Mouse (Mus musculus): ENCODE data around the gene Itpk1. TPM values are rescaled to one million over a fixed set of nuclear protein-coding genes. Genes with fewer than 3 reads are reported as not detected.
A peak's percentile ranks its signal among the peaks of the same experiment; 100 is the strongest.

Gene Itpk1
- polyA plus RNA-seq, 1 experiment from 2014 or later = 8.4 TPM

GRCm38 (mm10) chr12:102557372-102557771 lies 147.4 kb downstream of the Itpk1 start:
- WGBS = 84% methylated on average over 5 of the region's 5 CpGs
- no peak overlapping the region for H3K4me3 ChIP-seq (ENCODE audit: low read depth, low read length)

GRCm38 (mm10) chr12:102555850-102556249 lies 148.9 kb downstream of the Itpk1 start:
- Histone ChIP-seq H3K4me3 (ENCODE audit: low read depth, low read length) (no peak overlapping the region), H3K9me3 (replicated peaks; ENCODE audit: control insufficient read depth, low read length) (no peaks in the 10 kb centered on the region), H3K36me3 (replicated peaks; ENCODE audit: control insufficient read depth, insufficient read depth, low read depth, low read length) (no peaks in the 10 kb centered on the region), H3K9ac (replicated peaks; ENCODE audit: low read length) (no peak overlapping the region), H3K27me3 (ENCODE audit: control insufficient read depth, insufficient read depth, low read length) (peaks cover 13% of the 10 kb centered on the region), H3K27ac (replicated peaks; ENCODE audit: low read depth, low read length) (no peak overlapping the region), H3K4me1 (ENCODE audit: control insufficient read depth, insufficient read depth, low read length) (no peaks in the 10 kb centered on the region), H3K4me2 (ENCODE audit: low read depth, low read length) (no peak overlapping the region)
- DNase-seq (ENCODE audit: low spot score) (no peak), ATAC-seq (replicated peaks; ENCODE audit: insufficient number of reproducible peaks, low FRiP score, low TSS enrichment, low read depth) (no peak)
- WGBS = 77% methylated on average over 3 of the region's 3 CpGs

More at GRCm38 (mm10) chr12:102557372-102557771, 147.4 kb downstream of the Itpk1 start:
- no peaks in the 10 kb centered on the region for H3K4me1 ChIP-seq (ENCODE audit: control insufficient read depth, insufficient read depth, low read length)
- H3K4me2 ChIP-seq (ENCODE audit: low read depth, low read length) = no peak overlapping the region
- no peak for ATAC-seq (replicated peaks; ENCODE audit: insufficient number of reproducible peaks, low FRiP score, low TSS enrichment, low read depth)
- H3K27ac ChIP-seq (replicated peaks; ENCODE audit: low read depth, low read length) = no peak overlapping the region
- peaks cover 13% of the 10 kb centered on the region for H3K27me3 ChIP-seq (ENCODE audit: control insufficient read depth, insufficient read depth, low read length)
- H3K36me3 ChIP-seq (replicated peaks; ENCODE audit: control insufficient read depth, insufficient read depth, low read depth, low read length) = no peaks in the 10 kb centered on the region
- no peak for DNase-seq (ENCODE audit: low spot score)
- H3K9ac ChIP-seq (replicated peaks; ENCODE audit: low read length) = no peak overlapping the region
- no peaks in the 10 kb centered on the region for H3K9me3 ChIP-seq (replicated peaks; ENCODE audit: control insufficient read depth, low read length)

GRCm38 (mm10) chr12:102554721-102555516 lies 149.8 kb downstream of the Itpk1 start, which contains the start of gene Chga:
Chga (plus strand) TSS chr12:102554969.
- no peaks in the 10 kb centered on the region for H3K4me1 ChIP-seq (ENCODE audit: control insufficient read depth, insufficient read depth, low read length)
- peaks cover 13% of the 10 kb centered on the region for H3K27me3 ChIP-seq (ENCODE audit: control insufficient read depth, insufficient read depth, low read length)
- DNase-seq (ENCODE audit: low spot score) = peak; percentile 93
- no peaks in the 10 kb centered on the region for H3K36me3 ChIP-seq (replicated peaks; ENCODE audit: control insufficient read depth, insufficient read depth, low read depth, low read length)
- WGBS = 4% methylated on average over 46 of the region's 48 CpGs
- H3K9ac ChIP-seq (replicated peaks; ENCODE audit: low read length) = no peak within 1 kb of the TSS
- H3K4me2 ChIP-seq (ENCODE audit: low read depth, low read length) = peak within 1 kb of the TSS; percentile 51
- H3K4me3 ChIP-seq (ENCODE audit: low read depth, low read length) = peak within 1 kb of the TSS; percentile 30
- no peak within 1 kb of the TSS for H3K27ac ChIP-seq (replicated peaks; ENCODE audit: low read depth, low read length)
- peak; percentile 70 for ATAC-seq (replicated peaks; ENCODE audit: insufficient number of reproducible peaks, low FRiP score, low TSS enrichment, low read depth)
- no peaks in the 10 kb centered on the region for H3K9me3 ChIP-seq (replicated peaks; ENCODE audit: control insufficient read depth, low read length)

GRCm38 (mm10) chr12:102553705-102554275 lies 150.9 kb downstream of the Itpk1 start:
- no peak overlapping the region for H3K4me3 ChIP-seq (ENCODE audit: low read depth, low read length)
- H3K4me2 ChIP-seq (ENCODE audit: low read depth, low read length) = no peak overlapping the region
- H3K36me3 ChIP-seq (replicated peaks; ENCODE audit: control insufficient read depth, insufficient read depth, low read depth, low read length) = no peaks in the 10 kb centered on the region
- H3K9ac ChIP-seq (replicated peaks; ENCODE audit: low read length) = no peak overlapping the region
- peaks cover 13% of the 10 kb centered on the region for H3K27me3 ChIP-seq (ENCODE audit: control insufficient read depth, insufficient read depth, low read length)
- no peak for ATAC-seq (replicated peaks; ENCODE audit: insufficient number of reproducible peaks, low FRiP score, low TSS enrichment, low read depth)
- H3K9me3 ChIP-seq (replicated peaks; ENCODE audit: control insufficient read depth, low read length) = no peaks in the 10 kb centered on the region
- H3K27ac ChIP-seq (replicated peaks; ENCODE audit: low read depth, low read length) = no peak overlapping the region
- DNase-seq (ENCODE audit: low spot score) = no peak
- H3K4me1 ChIP-seq (ENCODE audit: control insufficient read depth, insufficient read depth, low read length) = no peaks in the 10 kb centered on the region
- 74% methylated on average over 14 of the region's 14 CpGs for WGBS

GRCm38 (mm10) chr12:102552001-102552400 lies 152.7 kb downstream of the Itpk1 start:
- H3K27ac ChIP-seq (replicated peaks; ENCODE audit: low read depth, low read length) = no peak overlapping the region
- no peaks in the 10 kb centered on the region for H3K9me3 ChIP-seq (replicated peaks; ENCODE audit: control insufficient read depth, low read length)
- WGBS = 76% methylated on average over 6 of the region's 6 CpGs
- no peaks in the 10 kb centered on the region for H3K36me3 ChIP-seq (replicated peaks; ENCODE audit: control insufficient read depth, insufficient read depth, low read depth, low read length)
- no peaks in the 10 kb centered on the region for H3K4me1 ChIP-seq (ENCODE audit: control insufficient read depth, insufficient read depth, low read length)
- H3K4me2 ChIP-seq (ENCODE audit: low read depth, low read length) = no peak overlapping the region
- DNase-seq (ENCODE audit: low spot score) = no peak
- ATAC-seq (replicated peaks; ENCODE audit: insufficient number of reproducible peaks, low FRiP score, low TSS enrichment, low read depth) = no peak
- no peak overlapping the region for H3K9ac ChIP-seq (replicated peaks; ENCODE audit: low read length)
- peaks cover 13% of the 10 kb centered on the region for H3K27me3 ChIP-seq (ENCODE audit: control insufficient read depth, insufficient read depth, low read length)
- no peak overlapping the region for H3K4me3 ChIP-seq (ENCODE audit: low read depth, low read length)

- H3K9me3 ChIP-seq (replicated peaks; ENCODE audit: control insufficient read depth, low read length) = no peaks in the 10 kb centered on the region
- no peak for ATAC-seq (replicated peaks; ENCODE audit: insufficient number of reproducible peaks, low FRiP score, low TSS enrichment, low read depth)
- no peak overlapping the region for H3K4me2 ChIP-seq (ENCODE audit: low read depth, low read length)
- no peaks in the 10 kb centered on the region for H3K4me1 ChIP-seq (ENCODE audit: control insufficient read depth, insufficient read depth, low read length)
- H3K36me3 ChIP-seq (replicated peaks; ENCODE audit: control insufficient read depth, insufficient read depth, low read depth, low read length) = no peaks in the 10 kb centered on the region
- no peak overlapping the region for H3K27ac ChIP-seq (replicated peaks; ENCODE audit: low read depth, low read length)
- no peak overlapping the region for H3K9ac ChIP-seq (replicated peaks; ENCODE audit: low read length)
- H3K27me3 ChIP-seq (ENCODE audit: control insufficient read depth, insufficient read depth, low read length) = peaks cover 13% of the 10 kb centered on the region
- WGBS = 81% methylated on average over 3 of the region's 3 CpGs
- no peak for DNase-seq (ENCODE audit: low spot score)
- H3K4me3 ChIP-seq (ENCODE audit: low read depth, low read length) = no peak overlapping the region
Observed at GRCm38 (mm10) chr12:102551186-102551585, 153.5 kb downstream of the Itpk1 start.

- H3K4me1 ChIP-seq (ENCODE audit: control insufficient read depth, insufficient read depth, low read length) = no peaks in the 10 kb centered on the region
- H3K27ac ChIP-seq (replicated peaks; ENCODE audit: low read depth, low read length) = no peak overlapping the region
- peaks cover 13% of the 10 kb centered on the region for H3K27me3 ChIP-seq (ENCODE audit: control insufficient read depth, insufficient read depth, low read length)
- 3% methylated on average over 11 of the region's 11 CpGs for WGBS
- H3K36me3 ChIP-seq (replicated peaks; ENCODE audit: control insufficient read depth, insufficient read depth, low read depth, low read length) = no peaks in the 10 kb centered on the region
- peak; percentile 94 for DNase-seq (ENCODE audit: low spot score)
- no peak overlapping the region for H3K9ac ChIP-seq (replicated peaks; ENCODE audit: low read length)
- H3K9me3 ChIP-seq (replicated peaks; ENCODE audit: control insufficient read depth, low read length) = no peaks in the 10 kb centered on the region
- H3K4me3 ChIP-seq (ENCODE audit: low read depth, low read length) = no peak overlapping the region
- no peak overlapping the region for H3K4me2 ChIP-seq (ENCODE audit: low read depth, low read length)
- ATAC-seq (replicated peaks; ENCODE audit: insufficient number of reproducible peaks, low FRiP score, low TSS enrichment, low read depth) = 0 out of 2 replicates have a peak, but pooled peaks have one; percentile 7
Observed at GRCm38 (mm10) chr12:102550529-102550928, 154.2 kb downstream of the Itpk1 start.

GRCm38 (mm10) chr12:102545122-102545521 lies 159.6 kb downstream of the Itpk1 start:
- DNase-seq (ENCODE audit: low spot score) (no peak), ATAC-seq (replicated peaks; ENCODE audit: insufficient number of reproducible peaks, low FRiP score, low TSS enrichment, low read depth) (no peak)
- H3K27me3 ChIP-seq (ENCODE audit: control insufficient read depth, insufficient read depth, low read length) = no peaks in the 10 kb centered on the region
- H3K4me2 ChIP-seq (ENCODE audit: low read depth, low read length) = no peak overlapping the region
- no peaks in the 10 kb centered on the region for H3K36me3 ChIP-seq (replicated peaks; ENCODE audit: control insufficient read depth, insufficient read depth, low read depth, low read length)
- WGBS = 71% methylated on average over 6 of the region's 6 CpGs
- no peaks in the 10 kb centered on the region for H3K9me3 ChIP-seq (replicated peaks; ENCODE audit: control insufficient read depth, low read length)
- no peaks in the 10 kb centered on the region for H3K4me1 ChIP-seq (ENCODE audit: control insufficient read depth, insufficient read depth, low read length)
- no peak overlapping the region for H3K27ac ChIP-seq (replicated peaks; ENCODE audit: low read depth, low read length)
- H3K9ac ChIP-seq (replicated peaks; ENCODE audit: low read length) = no peak overlapping the region
- no peak overlapping the region for H3K4me3 ChIP-seq (ENCODE audit: low read depth, low read length)

Data from embryonic facial prominence, embryonic 11.5 days (tissue).